Mouse (Mus musculus) myocyte (in vitro differentiated cells): ENCODE data around the gene Ccdc93. TPM values are rescaled to one million over a fixed set of nuclear protein-coding genes. Genes with fewer than 3 reads are reported as not detected.

Experiments used
- H3K27me3 ChIP-seq: one replicate; pipeline ENCODE4 v1.6.1; 2011; ENCODE audit not compliant: control insufficient read depth, insufficient read depth, insufficient read length
- H3K36me3 ChIP-seq: one replicate; pipeline ENCODE4 v1.6.1; 2011; ENCODE audit not compliant: control insufficient read depth, insufficient read depth
- H3K4me2 ChIP-seq: one replicate; pipeline ENCODE4 v1.6.1; 2011; ENCODE audit warnings: low read depth, control low read depth
- H3K4me3 ChIP-seq: one replicate; pipeline ENCODE4 v1.5.1; 2011; ENCODE audit warnings: mild to moderate bottlenecking, control low read depth, moderate library complexity
- H3K79me2 ChIP-seq: one replicate; pipeline ENCODE4 v1.6.1; 2011; ENCODE audit not compliant: control insufficient read depth, insufficient read depth
- H3ac ChIP-seq: one replicate; pipeline ENCODE4 v1.6.1; 2011; ENCODE audit not compliant: control insufficient read depth, insufficient read length
- CEBPB ChIP-seq: IDR thresholded peaks from 2 replicates; pipeline ENCODE4 v1.6.1; 2011; ENCODE audit warnings: mild to moderate bottlenecking, moderate library complexity; ENCODE audit not compliant: poor library complexity, insufficient read depth, severe bottlenecking
- E2F4 ChIP-seq: IDR thresholded peaks from one replicate; pipeline ENCODE4 v1.6.1; 2011; ENCODE audit warnings: mild to moderate bottlenecking, control low read depth, moderate library complexity; ENCODE audit not compliant: insufficient read depth
- MAX ChIP-seq: IDR thresholded peaks from one replicate; pipeline ENCODE4 v1.6.1; 2011; ENCODE audit warnings: low read depth, mild to moderate bottlenecking, control low read depth
- MYOD1 ChIP-seq, 3 experiments: IDR thresholded peaks; one replicate each; pipeline ENCODE4 v1.6.1; 2011; ENCODE audit warnings: control low read depth in 2 of 3, low read depth in 2 of 3, mild to moderate bottlenecking in 2 of 3, moderate library complexity in 1 of 3; ENCODE audit not compliant: insufficient read length in 2 of 3, control insufficient read depth in 1 of 3
- MYOG ChIP-seq, 3 experiments: IDR thresholded peaks; one replicate each; pipeline ENCODE4 v1.6.1; 2011; ENCODE audit warnings: control low read depth in 2 of 3, low read depth in 2 of 3, mild to moderate bottlenecking in 2 of 3; ENCODE audit not compliant: insufficient read length in 2 of 3, control insufficient read depth in 1 of 3, insufficient read depth in 1 of 3
- POLR2A ChIP-seq: IDR thresholded peaks from one replicate; pipeline ENCODE4 v1.6.1; 2011; ENCODE audit warnings: low read depth, mild to moderate bottlenecking, control low read depth, moderate library complexity; ENCODE audit not compliant: insufficient read length
- POLR2AphosphoS2 ChIP-seq: IDR thresholded peaks from one replicate; pipeline ENCODE4 v1.6.1; 2011; ENCODE audit warnings: low read depth, control low read depth; ENCODE audit not compliant: insufficient read length
- REST ChIP-seq: IDR thresholded peaks from one replicate; pipeline ENCODE4 v1.6.1; 2011; ENCODE audit warnings: mild to moderate bottlenecking, control low read depth, moderate library complexity; ENCODE audit not compliant: insufficient read depth, insufficient read length
- SRF ChIP-seq: IDR thresholded peaks from one replicate; pipeline ENCODE4 v1.6.1; 2011; ENCODE audit warnings: low read depth; ENCODE audit not compliant: control insufficient read depth, insufficient read length
- TCF12 ChIP-seq: IDR thresholded peaks from one replicate; pipeline ENCODE4 v1.6.1; 2011; ENCODE audit warnings: mild to moderate bottlenecking, control low read depth; ENCODE audit not compliant: poor library complexity, insufficient read depth, severe bottlenecking
- TCF3 ChIP-seq: IDR thresholded peaks from one replicate; pipeline ENCODE4 v1.6.1; 2011; ENCODE audit warnings: low read depth, control low read depth; ENCODE audit not compliant: insufficient read length
- USF1 ChIP-seq: IDR thresholded peaks from one replicate; pipeline ENCODE4 v1.6.1; 2011; ENCODE audit warnings: low read depth, mild to moderate bottlenecking, control low read depth, moderate library complexity
- polyA plus RNA-seq: library from polyadenylated mRNA; unstranded; fragments of >200 nt; fragmentation: generic; extraction: Trizol; gene quantifications from one replicate; pipeline ENCODE4 v1.2.1, GENCODE M21; 2012; ENCODE audit warnings: missing spikeins

The Ccdc93 gene
- polyA plus RNA-seq, 1 experiment = 5.2 TPM

DNA sequence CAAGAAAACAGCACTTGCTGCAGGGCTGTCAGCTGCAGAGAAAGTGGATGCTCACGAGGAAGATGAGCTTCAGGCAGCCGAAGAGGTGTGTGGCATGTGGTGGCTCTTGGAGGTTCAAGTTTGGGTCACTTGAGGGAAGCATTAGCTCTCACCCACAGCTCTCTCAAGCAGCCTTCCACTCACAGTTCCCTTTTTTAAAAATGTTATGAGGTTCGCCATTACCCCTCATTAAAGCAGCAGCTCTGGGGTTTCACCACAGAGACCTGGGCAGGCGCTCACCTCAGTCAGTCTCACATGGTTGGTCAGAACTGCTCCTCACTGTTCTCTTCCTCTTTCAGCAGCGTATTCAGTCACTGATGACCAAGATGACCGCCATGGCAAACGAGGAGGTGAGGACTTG is 31.0 kb downstream of the Ccdc93 start:
- no peak overlapping the region for H3ac ChIP-seq
- no peaks in the 10 kb centered on the region for H3K79me2 ChIP-seq
- no peak overlapping the region for H3K4me3 ChIP-seq
- no peaks in the 10 kb centered on the region for H3K27me3 ChIP-seq
- no peak for TF ChIP-seq TCF12
- H3K4me2 ChIP-seq = no peak overlapping the region
- peaks cover 21% of the 10 kb centered on the region for H3K36me3 ChIP-seq

DNA sequence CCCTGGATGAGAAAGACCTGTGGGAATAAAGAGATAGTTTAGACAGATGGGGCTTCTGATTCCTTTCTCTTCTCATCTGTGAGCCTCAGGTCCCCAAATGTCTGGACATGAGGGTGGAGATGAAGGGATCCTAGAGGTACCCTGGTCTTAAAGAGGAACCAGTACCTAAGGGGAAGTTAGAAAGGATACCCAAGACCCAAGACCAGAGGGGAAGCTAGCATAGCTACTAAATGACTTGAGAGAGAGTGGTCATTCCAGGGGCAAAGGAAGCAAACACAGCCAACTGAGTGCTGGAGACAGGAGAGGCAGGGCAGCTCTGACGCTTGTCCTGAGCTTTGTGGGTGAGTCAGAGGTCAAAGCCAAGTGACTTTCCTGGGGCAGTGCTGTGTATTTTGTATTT is 31.8 kb downstream of the Ccdc93 start:
- H3K27me3 ChIP-seq = no peaks in the 10 kb centered on the region
- H3K4me3 ChIP-seq = no peak overlapping the region
- TF ChIP-seq SRF (no peak), TCF3 (no peak), REST (no peak), USF1 (no peak)
- H3ac ChIP-seq = no peak overlapping the region
- no peak overlapping the region for H3K4me2 ChIP-seq
- peaks cover 17% of the 10 kb centered on the region for H3K36me3 ChIP-seq
- no peaks in the 10 kb centered on the region for H3K79me2 ChIP-seq

DNA sequence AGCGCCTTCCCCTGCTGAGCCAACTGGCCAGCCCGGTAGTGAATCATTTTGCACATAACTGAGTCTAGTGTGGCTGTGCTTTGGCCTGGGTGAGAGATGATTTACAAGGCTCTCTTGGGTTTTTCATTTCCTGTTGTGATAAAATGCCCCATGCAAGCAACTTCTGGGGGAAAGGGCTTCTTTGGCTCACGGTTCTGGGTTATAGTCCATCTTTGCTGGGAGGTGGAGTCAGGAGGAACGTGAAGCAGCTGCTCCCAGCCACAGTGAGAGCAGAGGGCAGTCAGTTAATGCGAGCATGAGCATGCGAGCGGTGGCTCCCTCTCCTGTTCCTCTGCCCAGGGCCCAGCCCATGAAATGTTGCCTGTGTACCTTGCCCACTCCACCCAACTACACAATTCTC is 33.0 kb downstream of the Ccdc93 start:
- TF ChIP-seq MYOG (IDR thresholded peaks at IDR 0.05; ENCODE audit: control insufficient read depth in 1 of 3, insufficient read depth in 1 of 3, insufficient read length in 2 of 3, low read depth in 2 of 3) = no peak
- no peak for TF ChIP-seq MAX
- TF ChIP-seq USF1 = no peak
- TF ChIP-seq TCF12 = no peak
- no peak for TF ChIP-seq E2F4
- TF ChIP-seq POLR2AphosphoS2 = no peak
- TF ChIP-seq SRF = no peak
- TF ChIP-seq REST = no peak
- no peak for TF ChIP-seq POLR2A
- TF ChIP-seq MYOD1 (IDR thresholded peaks at IDR 0.05; ENCODE audit: control insufficient read depth in 1 of 3, insufficient read length in 2 of 3, low read depth in 2 of 3) = no peak
- no peak for TF ChIP-seq TCF3
- no peak for TF ChIP-seq CEBPB
- H3K4me2 ChIP-seq = no peak overlapping the region
- no peak overlapping the region for H3ac ChIP-seq
- no peaks in the 10 kb centered on the region for H3K79me2 ChIP-seq
- peaks cover 17% of the 10 kb centered on the region for H3K36me3 ChIP-seq
- H3K27me3 ChIP-seq = no peaks in the 10 kb centered on the region
- H3K4me3 ChIP-seq = no peak overlapping the region

DNA sequence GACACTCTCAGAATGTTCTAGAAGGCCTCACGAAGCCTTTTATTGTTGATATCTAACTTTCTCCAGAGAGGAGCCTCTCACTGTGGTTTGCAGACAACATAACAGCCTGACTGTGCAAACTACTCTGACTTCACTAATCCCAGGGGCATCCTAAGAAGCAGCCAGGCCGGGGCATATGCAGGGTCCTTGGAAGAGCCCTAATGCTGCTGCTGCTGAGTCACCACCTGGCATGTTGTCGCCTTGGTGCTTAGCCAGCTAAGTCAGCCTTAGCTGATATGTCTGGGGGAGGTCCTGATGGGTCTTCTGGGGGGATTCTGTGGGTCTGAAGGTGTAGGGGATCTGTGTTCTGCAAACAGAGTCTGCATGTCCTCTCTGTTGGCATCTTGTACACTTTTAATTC is 35.4 kb downstream of the Ccdc93 start:
- Histone ChIP-seq H3K36me3 (peaks cover 26% of the 10 kb centered on the region), H3K27me3 (no peaks in the 10 kb centered on the region), H3K4me2 (no peak overlapping the region), H3ac (no peak overlapping the region), H3K79me2 (no peaks in the 10 kb centered on the region), H3K4me3 (no peak overlapping the region)
- TF ChIP-seq TCF3 (no peak), REST (no peak), MYOD1 (IDR thresholded peaks at IDR 0.05; ENCODE audit: control insufficient read depth in 1 of 3, insufficient read length in 2 of 3, low read depth in 2 of 3) (no peak), CEBPB (no peak), E2F4 (no peak), MAX (no peak), POLR2A (no peak), SRF (no peak), MYOG (IDR thresholded peaks at IDR 0.05; ENCODE audit: control insufficient read depth in 1 of 3, insufficient read depth in 1 of 3, insufficient read length in 2 of 3, low read depth in 2 of 3) (no peak), POLR2AphosphoS2 (no peak), USF1 (no peak), TCF12 (no peak)

DNA sequence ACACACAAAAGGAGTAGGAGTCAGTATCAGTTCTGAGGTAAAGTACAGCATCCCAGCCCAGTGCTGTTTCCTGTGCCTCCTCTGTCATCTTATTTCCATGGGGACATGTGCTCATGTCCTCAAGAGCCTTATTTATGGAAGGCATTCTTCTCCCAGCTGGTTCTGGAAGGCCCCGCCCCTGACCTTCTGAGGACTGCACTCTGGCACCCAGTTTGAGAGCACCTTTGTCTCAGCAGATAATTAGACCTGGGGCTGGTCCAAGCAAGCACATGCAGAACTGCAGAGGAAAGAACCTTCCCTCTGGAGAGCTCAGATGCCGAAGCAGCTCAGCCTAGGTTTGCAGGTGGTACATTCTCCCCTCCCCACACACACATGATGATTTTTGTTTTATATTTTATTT is 37.4 kb downstream of the Ccdc93 start:
- Histone ChIP-seq H3ac (no peak overlapping the region), H3K4me2 (no peak overlapping the region), H3K4me3 (no peak overlapping the region), H3K36me3 (peaks cover 29% of the 10 kb centered on the region), H3K27me3 (no peaks in the 10 kb centered on the region), H3K79me2 (no peaks in the 10 kb centered on the region)
- TF ChIP-seq TCF3 = no peak
- TF ChIP-seq USF1 = no peak

DNA sequence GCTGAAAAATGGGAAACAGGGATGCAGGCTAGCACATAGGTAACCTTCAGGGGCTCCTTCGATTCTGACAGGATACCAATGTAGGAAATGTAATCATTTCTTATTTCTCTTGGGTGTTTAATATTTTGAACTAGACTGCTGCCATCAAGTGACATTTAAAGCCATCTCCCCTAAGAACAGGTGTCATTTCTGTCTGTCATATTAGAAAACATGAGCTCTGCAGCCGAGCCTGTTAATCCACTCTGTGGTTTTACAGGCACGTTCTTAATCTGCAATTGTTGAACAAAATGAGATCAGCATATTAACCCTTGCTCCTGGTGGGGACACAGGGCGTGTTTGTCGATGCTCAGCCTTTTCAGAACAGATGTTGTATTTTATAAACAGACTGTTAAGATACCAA is 40.7 kb downstream of the Ccdc93 start:
- no peak for TF ChIP-seq MAX
- TF ChIP-seq MYOG (IDR thresholded peaks at IDR 0.05; ENCODE audit: control insufficient read depth in 1 of 3, insufficient read depth in 1 of 3, insufficient read length in 2 of 3, low read depth in 2 of 3) = no peak
- TF ChIP-seq MYOD1 (IDR thresholded peaks at IDR 0.05; ENCODE audit: control insufficient read depth in 1 of 3, insufficient read length in 2 of 3, low read depth in 2 of 3) = peak; percentile 13 to 57 (median 56)
- H3K4me3 ChIP-seq = no peak overlapping the region

More for the DNA sequence above, 40.7 kb downstream of the Ccdc93 start:
- Histone ChIP-seq H3K79me2 (no peaks in the 10 kb centered on the region), H3K36me3 (peaks cover 22% of the 10 kb centered on the region), H3ac (no peak overlapping the region), H3K4me2 (no peak overlapping the region), H3K27me3 (no peaks in the 10 kb centered on the region)
